Mouse (Mus musculus) thymus, adult 2 months (tissue): ENCODE measurements around the gene Tsku. TPM values are rescaled to one million over a fixed set of nuclear protein-coding genes. Genes with fewer than 3 reads are reported as not detected.

ENCODE experiments used
- DNase-seq: peaks from one replicate; pipeline ENCODE4 v3.0.0; 2021
- H3K27ac ChIP-seq: fragments of 200-500 bp; 2 replicates; pipeline ENCODE4 v1.5.1; 2012; ENCODE audit warnings: low read length, control low read depth; ENCODE audit not compliant: control insufficient read depth, insufficient read depth
- H3K27me3 ChIP-seq: fragments of 200-500 bp; 2 replicates; pipeline ENCODE4 v1.6.1; 2012; ENCODE audit warnings: mild to moderate bottlenecking, low read length, moderate library complexity, mixed read lengths; ENCODE audit not compliant: control insufficient read depth, insufficient read depth
- H3K36me3 ChIP-seq: fragments of 200-500 bp; 2 replicates; pipeline ENCODE4 v1.6.1; 2012; ENCODE audit warnings: mild to moderate bottlenecking, low read length, moderate library complexity; ENCODE audit not compliant: control insufficient read depth, insufficient read depth
- H3K4me1 ChIP-seq: fragments of 200-500 bp; replicated peaks from 2 replicates; pipeline ENCODE4 v1.6.1; 2012; ENCODE audit warnings: low read length; ENCODE audit not compliant: control insufficient read depth, insufficient read depth
- H3K4me3 ChIP-seq: fragments of 200-500 bp; 2 replicates; pipeline ENCODE4 v1.5.1; 2012; ENCODE audit warnings: mild to moderate bottlenecking, low read length, control low read depth, moderate library complexity; ENCODE audit not compliant: control insufficient read depth, insufficient read depth
- CTCF ChIP-seq: fragments of 200-500 bp; IDR thresholded peaks from 2 replicates; pipeline ENCODE4 v1.5.1; 2012; ENCODE audit warnings: mild to moderate bottlenecking, control low read depth, low read length, moderate library complexity, borderline replicate concordance; ENCODE audit not compliant: control insufficient read depth, poor library complexity, insufficient read depth; ENCODE audit errors: extremely low read depth
- POLR2A ChIP-seq: fragments of 200-500 bp; IDR thresholded peaks from 2 replicates; pipeline ENCODE4 v1.6.1; 2012; ENCODE audit warnings: mild to moderate bottlenecking, low read length, control low read depth, moderate library complexity; ENCODE audit not compliant: control insufficient read depth, poor library complexity, insufficient read depth; ENCODE audit errors: extremely low read depth
- WGBS: fragments of 180-500 bp; shearing (Covaris S2); methylation state at CpG from one replicate; pipeline ENCODE4 v1.1.7; 2018; 5-methylcytosine and 5-hydroxymethylcytosine counted together
- polyA plus RNA-seq: library from polyadenylated mRNA; depleted of rRNA; stranded (reverse); fragments of >200 nt; gene quantifications from 2 replicates; pipeline ENCODE4 v1.2.3, GENCODE M21; 2012; rRNA removed

Gene Tsku
- 10.2 and 11.1 TPM in 2 replicates for polyA plus RNA-seq

GRCm38 (mm10) chr7:98361063-98361652 lies at the start of gene Tsku:
Gene Tsku, minus strand, starts transcription at chr7:98361328.
- no peak for TF ChIP-seq POLR2A
- no peak for TF ChIP-seq CTCF
- H3K27ac ChIP-seq = no peak within 1 kb of the TSS
- peak within 1 kb of the TSS; percentile 46 for H3K4me3 ChIP-seq
- WGBS = under 1% methylated on average over 52 of the region's 52 CpGs
- peaks cover 9% of the 10 kb centered on the region for H3K4me1 ChIP-seq
- peaks cover 13% of the 10 kb centered on the region for H3K27me3 ChIP-seq
- H3K36me3 ChIP-seq = no peaks in the 10 kb centered on the region
- DNase-seq = peak; percentile 38

- H3K36me3 ChIP-seq = no peaks in the 10 kb centered on the region
- H3K27me3 ChIP-seq = no peaks in the 10 kb centered on the region
- H3K4me1 ChIP-seq = no peaks in the 10 kb centered on the region
- TF ChIP-seq CTCF (no peak), POLR2A (no peak)
- H3K27ac ChIP-seq = no peak overlapping the region
- no peak for DNase-seq
- H3K4me3 ChIP-seq = no peak overlapping the region
- WGBS = 45% methylated on average over 5 of the region's 5 CpGs
These were observed 46.5 kb upstream of the Tsku start for GRCm38 (mm10) chr7:98407615-98408014.

- 95% methylated on average over 4 of the region's 4 CpGs for WGBS
- Histone ChIP-seq H3K4me1 (no peaks in the 10 kb centered on the region), H3K4me3 (no peak overlapping the region), H3K27me3 (no peaks in the 10 kb centered on the region), H3K27ac (no peak overlapping the region), H3K36me3 (no peaks in the 10 kb centered on the region)
- no peak for DNase-seq
- TF ChIP-seq POLR2A (no peak), CTCF (no peak)
These were observed 42.9 kb upstream of the Tsku start for GRCm38 (mm10) chr7:98403996-98404395.

- Histone ChIP-seq H3K27me3 (no peaks in the 10 kb centered on the region), H3K4me3 (no peak overlapping the region), H3K27ac (no peak overlapping the region), H3K36me3 (no peaks in the 10 kb centered on the region), H3K4me1 (no peaks in the 10 kb centered on the region)
- 93% methylated on average over 15 of the region's 15 CpGs for WGBS
- no peak for DNase-seq
- TF ChIP-seq CTCF (no peak), POLR2A (no peak)
These were observed 41.8 kb upstream of the Tsku start for GRCm38 (mm10) chr7:98402582-98403574.

GRCm38 (mm10) chr7:98392466-98393201 lies 31.5 kb upstream of the Tsku start:
- TF ChIP-seq POLR2A (no peak), CTCF (no peak)
- DNase-seq = no peak

GRCm38 (mm10) chr7:98391351-98391936 lies 30.3 kb upstream of the Tsku start:
- H3K27me3 ChIP-seq = no peaks in the 10 kb centered on the region
- TF ChIP-seq CTCF (no peak), POLR2A (no peak)
- H3K36me3 ChIP-seq = no peaks in the 10 kb centered on the region
- no peak overlapping the region for H3K4me3 ChIP-seq
- no peak for DNase-seq
- 89% methylated on average over 7 of the region's 7 CpGs for WGBS
- no peak overlapping the region for H3K27ac ChIP-seq
- no peaks in the 10 kb centered on the region for H3K4me1 ChIP-seq

More at GRCm38 (mm10) chr7:98392466-98393201, 31.5 kb upstream of the Tsku start:
- Histone ChIP-seq H3K27ac (no peak overlapping the region), H3K36me3 (no peaks in the 10 kb centered on the region), H3K4me1 (no peaks in the 10 kb centered on the region), H3K4me3 (no peak overlapping the region), H3K27me3 (no peaks in the 10 kb centered on the region)
- WGBS = 90% methylated on average over 8 of the region's 8 CpGs
